Mouse (Mus musculus) hindbrain, embryonic 12.5 days (tissue): ENCODE results near the gene 1700015F17Rik. TPM values are rescaled to one million over a fixed set of nuclear protein-coding genes. Genes with fewer than 3 reads are reported as not detected.

Source experiments
- ATAC-seq: fragments of 200-750 bp; cut with Nextera tagmentation; 2 replicates; pipeline ENCODE4 v1.8.0; 2017; ENCODE audit warnings: moderate TSS enrichment; ENCODE audit not compliant: low FRiP score
- H3K27ac ChIP-seq: fragments of 300-500 bp; sonication (generic); 2 replicates; pipeline ENCODE4 v1.5.1; 2016; ENCODE audit warnings: mild to moderate bottlenecking
- H3K27me3 ChIP-seq: fragments of 300-500 bp; sonication (generic); 2 replicates; pipeline ENCODE4 v1.6.1; 2016; ENCODE audit warnings: mild to moderate bottlenecking
- H3K36me3 ChIP-seq: fragments of 300-500 bp; sonication (generic); 2 replicates; pipeline ENCODE4 v1.6.1; 2016; ENCODE audit warnings: mild to moderate bottlenecking
- H3K4me1 ChIP-seq: fragments of 300-500 bp; sonication (generic); 2 replicates; pipeline ENCODE4 v1.6.1; 2016
- H3K4me2 ChIP-seq: fragments of 300-500 bp; sonication (generic); replicated peaks from 2 replicates; pipeline ENCODE4 v1.6.1; 2016; ENCODE audit warnings: mild to moderate bottlenecking
- H3K4me3 ChIP-seq: fragments of 300-500 bp; sonication (generic); 2 replicates; pipeline ENCODE4 v1.5.1; 2016; ENCODE audit warnings: mild to moderate bottlenecking
- H3K9ac ChIP-seq: fragments of 300-500 bp; sonication (generic); 2 replicates; pipeline ENCODE4 v1.6.1; 2016; ENCODE audit warnings: mild to moderate bottlenecking, moderate library complexity
- H3K9me3 ChIP-seq: fragments of 300-500 bp; sonication (generic); replicated peaks from 2 replicates; pipeline ENCODE4 v1.6.1; 2016; ENCODE audit warnings: mild to moderate bottlenecking
- WGBS: fragments of 180-500 bp; shearing (Covaris S2); methylation state at CpG from one replicate; pipeline ENCODE4 v1.1.7; 2016; 5-methylcytosine and 5-hydroxymethylcytosine counted together
- polyA plus RNA-seq: library from polyadenylated mRNA; unstranded; fragments of >200 nt; fragmentation: Nextera tagmentation; extraction: Ambion mirVana; gene quantifications from 2 replicates; pipeline ENCODE4 v1.2.1, GENCODE M21; 2016

1700015F17Rik gene
- polyA plus RNA-seq = not detected in 2 replicates

DNA sequence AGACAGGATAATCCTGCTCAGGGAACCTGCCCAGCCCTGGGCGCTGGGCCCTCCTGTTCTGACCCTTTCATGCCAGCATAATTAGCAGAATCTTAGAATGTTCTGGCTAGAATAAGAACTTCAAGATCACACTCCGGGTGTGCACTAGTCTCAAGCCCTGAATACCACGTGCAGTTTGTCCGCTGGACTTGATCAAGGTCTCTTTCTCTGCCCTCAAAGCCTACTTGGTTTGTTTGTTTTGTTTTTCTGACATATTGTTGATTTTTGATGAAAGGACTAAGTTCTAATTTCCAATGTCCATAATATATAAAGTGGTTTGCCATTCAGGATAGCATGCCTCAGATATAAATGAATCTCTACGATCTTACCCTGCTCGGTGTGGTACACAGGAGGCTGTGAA lies at the start of gene 1700015F17Rik:
1700015F17Rik (minus strand) TSS at position 101 of the 400 bp plus-strand sequence.
- Histone ChIP-seq H3K9me3 (no peaks in the 10 kb centered on the region), H3K4me3 (no peak within 1 kb of the TSS), H3K4me2 (no peak within 1 kb of the TSS), H3K9ac (no peak within 1 kb of the TSS), H3K27ac (no peak within 1 kb of the TSS), H3K4me1 (no peaks in the 10 kb centered on the region), H3K36me3 (no peaks in the 10 kb centered on the region), H3K27me3 (no peaks in the 10 kb centered on the region)
- no peak for ATAC-seq
- WGBS = 98% methylated on average over 6 of the region's 6 CpGs

GRCm38 (mm10) chr5:5515411-5515810 lies 36.5 kb upstream of the 1700015F17Rik start:
- Histone ChIP-seq H3K27ac (no peak overlapping the region), H3K4me2 (peak overlapping the region; percentile 75), H3K4me1 (peaks cover 5% of the 10 kb centered on the region; the same call in 1 of the 2 replicates), H3K27me3 (no peaks in the 10 kb centered on the region), H3K9me3 (no peaks in the 10 kb centered on the region), H3K9ac (no peak overlapping the region), H3K4me3 (no peak overlapping the region), H3K36me3 (peaks cover 5% of the 10 kb centered on the region; the same call in 1 of the 2 replicates)
- 80% methylated on average over 5 of the region's 5 CpGs for WGBS
- no peak for ATAC-seq

GRCm38 (mm10) chr5:5514196-5515076 lies 35.5 kb upstream of the 1700015F17Rik start, which contains the start of gene Cldn12:
Gene Cldn12, minus strand, starts transcription at chr5:5514958.
- WGBS = under 1% methylated on average over 75 of the region's 79 CpGs
- H3K36me3 ChIP-seq = peaks cover 5% of the 10 kb centered on the region; the same call in 1 of the 2 replicates
- peak; percentile 95 for ATAC-seq
- peak within 1 kb of the TSS; percentile 75 for H3K4me2 ChIP-seq
- H3K4me3 ChIP-seq = peak within 1 kb of the TSS; percentile 78
- no peaks in the 10 kb centered on the region for H3K27me3 ChIP-seq
- peak within 1 kb of the TSS; percentile 91 for H3K27ac ChIP-seq
- peak within 1 kb of the TSS; percentile 82 for H3K9ac ChIP-seq
- H3K9me3 ChIP-seq = no peaks in the 10 kb centered on the region
- peaks cover 5% of the 10 kb centered on the region; the same call in 1 of the 2 replicates for H3K4me1 ChIP-seq

DNA sequence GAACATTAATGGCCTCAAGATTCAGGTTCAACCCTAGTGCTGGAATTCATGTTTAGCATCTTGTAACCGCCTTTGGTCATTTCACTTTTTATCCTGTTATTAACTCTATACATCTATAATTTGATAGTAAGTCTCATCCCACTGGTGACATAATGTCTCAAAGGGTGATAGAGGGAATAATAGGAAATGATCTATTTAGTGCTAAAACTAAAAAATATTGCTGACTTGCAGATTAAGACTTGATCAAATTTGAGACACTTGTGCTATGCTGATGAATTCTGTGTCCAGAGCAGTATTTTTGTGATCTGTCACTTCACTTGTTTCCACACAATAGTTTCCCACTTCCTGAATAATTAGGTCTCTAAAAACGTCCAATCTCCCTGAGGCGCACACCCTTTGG lies 32.5 kb upstream of the 1700015F17Rik start:
- ATAC-seq = no peak
- Histone ChIP-seq H3K9me3 (no peaks in the 10 kb centered on the region), H3K27ac (no peak overlapping the region), H3K36me3 (peaks cover 5% of the 10 kb centered on the region; the same call in 1 of the 2 replicates), H3K4me3 (no peak overlapping the region), H3K4me1 (peaks cover 17% of the 10 kb centered on the region), H3K4me2 (no peak overlapping the region), H3K9ac (no peak overlapping the region), H3K27me3 (no peaks in the 10 kb centered on the region)
- 79% methylated on average over 3 of the region's 3 CpGs for WGBS

GRCm38 (mm10) chr5:5510989-5511388 lies 32.0 kb upstream of the 1700015F17Rik start:
- 56% methylated on average over 5 of the region's 5 CpGs for WGBS
- H3K27ac ChIP-seq = no peak overlapping the region
- H3K9me3 ChIP-seq = no peaks in the 10 kb centered on the region
- no peak overlapping the region for H3K4me3 ChIP-seq
- H3K36me3 ChIP-seq = peaks cover 5% of the 10 kb centered on the region; the same call in 1 of the 2 replicates
- H3K4me2 ChIP-seq = no peak overlapping the region
- peaks cover 17% of the 10 kb centered on the region for H3K4me1 ChIP-seq
- no peak for ATAC-seq
- H3K9ac ChIP-seq = no peak overlapping the region
- H3K27me3 ChIP-seq = no peaks in the 10 kb centered on the region

- 54% methylated on average over 10 of the region's 10 CpGs for WGBS
- H3K9me3 ChIP-seq = no peaks in the 10 kb centered on the region
- H3K36me3 ChIP-seq = peaks cover 5% of the 10 kb centered on the region; the same call in 1 of the 2 replicates
- no peak overlapping the region for H3K9ac ChIP-seq
- no peak overlapping the region for H3K4me2 ChIP-seq
- ATAC-seq = no peak
- peaks cover 17% of the 10 kb centered on the region for H3K4me1 ChIP-seq
- H3K27ac ChIP-seq = no peak overlapping the region
- no peak overlapping the region for H3K4me3 ChIP-seq
- H3K27me3 ChIP-seq = no peaks in the 10 kb centered on the region
Measured at GRCm38 (mm10) chr5:5510304-5510887, 31.5 kb upstream of the 1700015F17Rik start.

- WGBS = 72% methylated on average over 10 of the region's 10 CpGs
- Histone ChIP-seq H3K9me3 (no peaks in the 10 kb centered on the region), H3K27ac (0 out of 2 replicates have a peak overlapping the region, but pooled peaks have one; percentile 0)
Measured at GRCm38 (mm10) chr5:5508231-5508630, 29.3 kb upstream of the 1700015F17Rik start.

DNA sequence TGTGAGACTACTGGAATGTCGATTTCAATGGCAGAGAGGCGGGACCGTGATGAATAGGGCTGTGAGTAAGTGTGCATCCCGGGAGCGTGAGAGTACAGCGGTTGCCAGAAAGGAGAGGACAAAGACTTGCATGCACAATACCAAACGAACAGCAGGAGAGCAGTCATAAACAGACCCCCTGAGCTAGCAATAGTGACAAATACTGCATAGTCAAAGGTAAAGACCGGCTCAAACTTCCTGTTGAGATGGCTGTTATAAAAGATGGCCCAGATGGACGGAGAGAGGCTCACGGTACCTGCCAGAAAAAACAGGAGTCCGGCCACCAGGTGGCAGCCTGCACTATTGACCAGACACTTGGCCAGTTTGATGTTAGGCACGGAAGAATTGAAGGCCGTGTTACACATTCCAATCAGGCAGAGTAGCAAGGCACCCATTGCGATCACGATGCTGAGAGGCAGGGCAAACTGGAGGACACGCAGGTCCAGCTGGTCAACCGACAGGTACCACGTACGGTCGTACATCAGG lies 28.8 kb upstream of the 1700015F17Rik start:
- Histone ChIP-seq H3K4me2 (peak overlapping the region; percentile 39), H3K9me3 (no peaks in the 10 kb centered on the region), H3K4me3 (no peak overlapping the region), H3K4me1 (peaks cover 13% of the 10 kb centered on the region), H3K27me3 (no peaks in the 10 kb centered on the region), H3K27ac (peak overlapping the region; percentile 0; the same call in 1 of the 2 replicates), H3K36me3 (peaks cover 9% of the 10 kb centered on the region), H3K9ac (no peak overlapping the region)
- peak; percentile 77 for ATAC-seq
- WGBS = 36% methylated on average over 20 of the region's 20 CpGs

More at GRCm38 (mm10) chr5:5508231-5508630, 29.3 kb upstream of the 1700015F17Rik start:
- H3K4me1 ChIP-seq = peaks cover 13% of the 10 kb centered on the region
- ATAC-seq = peak; percentile 35
- no peak overlapping the region for H3K9ac ChIP-seq
- H3K4me3 ChIP-seq = no peak overlapping the region
- peaks cover 9% of the 10 kb centered on the region for H3K36me3 ChIP-seq
- no peaks in the 10 kb centered on the region for H3K27me3 ChIP-seq
- H3K4me2 ChIP-seq = peak overlapping the region; percentile 39; the same call in 1 of the 2 replicates

GRCm38 (mm10) chr5:5504456-5504855 lies 25.5 kb upstream of the 1700015F17Rik start:
- Histone ChIP-seq H3K4me2 (no peak overlapping the region), H3K27me3 (no peaks in the 10 kb centered on the region), H3K36me3 (peaks cover 4% of the 10 kb centered on the region; the same call in 1 of the 2 replicates), H3K9ac (no peak overlapping the region), H3K27ac (no peak overlapping the region), H3K4me1 (peaks cover 13% of the 10 kb centered on the region), H3K9me3 (no peaks in the 10 kb centered on the region), H3K4me3 (no peak overlapping the region)
- no peak for ATAC-seq
- 84% methylated on average over 13 of the region's 13 CpGs for WGBS

DNA sequence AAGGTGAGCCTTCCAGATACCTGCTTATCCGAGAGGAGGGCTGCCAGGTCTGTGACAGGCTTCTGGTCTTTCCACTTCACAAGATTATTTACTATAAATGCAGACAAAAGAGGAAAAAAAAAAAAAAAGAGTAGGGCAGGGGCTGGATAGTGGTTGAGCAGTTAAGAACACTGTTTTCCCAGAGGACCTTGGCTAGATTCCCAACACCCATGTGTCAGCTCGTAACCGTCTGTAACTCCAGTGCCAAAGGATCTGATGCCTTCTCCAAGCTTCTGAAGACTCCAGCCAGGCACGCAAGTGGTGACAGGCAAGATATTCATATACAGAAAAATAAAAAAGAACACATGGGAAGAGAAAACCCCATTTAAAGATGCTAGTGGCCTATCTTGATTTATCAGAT lies 24.4 kb upstream of the 1700015F17Rik start:
- Histone ChIP-seq H3K9me3 (no peaks in the 10 kb centered on the region), H3K4me3 (no peak overlapping the region), H3K27ac (no peak overlapping the region), H3K9ac (no peak overlapping the region), H3K36me3 (peaks cover 4% of the 10 kb centered on the region; the same call in 1 of the 2 replicates), H3K4me1 (peaks cover 12% of the 10 kb centered on the region), H3K27me3 (no peaks in the 10 kb centered on the region), H3K4me2 (no peak overlapping the region)
- 96% methylated on average over 4 of the region's 4 CpGs for WGBS
- no peak for ATAC-seq

DNA sequence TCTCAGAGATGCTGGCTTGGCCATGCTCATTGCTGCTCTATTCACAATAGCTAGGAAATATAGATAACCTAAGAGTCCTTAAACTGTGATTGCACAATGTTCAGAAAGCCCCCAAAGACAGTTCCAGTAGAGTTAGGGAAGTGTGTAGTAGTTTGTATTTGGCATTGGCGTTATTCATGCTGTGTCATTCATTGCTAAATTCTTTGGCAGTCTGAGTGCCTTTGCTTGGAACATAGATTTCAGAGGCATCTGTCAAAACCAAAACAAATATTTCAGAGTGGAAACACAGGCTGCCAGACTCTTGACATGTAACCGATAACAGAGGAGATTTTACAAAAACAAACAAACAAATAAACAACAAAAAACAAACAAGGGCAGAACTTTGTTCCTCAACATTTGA lies 22.6 kb upstream of the 1700015F17Rik start:
- H3K4me3 ChIP-seq = no peak overlapping the region
- H3K9ac ChIP-seq = no peak overlapping the region
- no peak overlapping the region for H3K27ac ChIP-seq
- no peaks in the 10 kb centered on the region for H3K27me3 ChIP-seq
- no peak overlapping the region for H3K4me2 ChIP-seq
- 86% methylated on average over 2 of the region's 2 CpGs for WGBS
- no peaks in the 10 kb centered on the region for H3K9me3 ChIP-seq
- no peaks in the 10 kb centered on the region for H3K4me1 ChIP-seq
- ATAC-seq = no peak
- peaks cover 4% of the 10 kb centered on the region; the same call in 1 of the 2 replicates for H3K36me3 ChIP-seq

- Histone ChIP-seq H3K4me2 (no peak overlapping the region), H3K9me3 (no peaks in the 10 kb centered on the region), H3K9ac (no peak overlapping the region), H3K27ac (no peak overlapping the region), H3K4me1 (no peaks in the 10 kb centered on the region), H3K27me3 (no peaks in the 10 kb centered on the region), H3K36me3 (no peaks in the 10 kb centered on the region), H3K4me3 (no peak overlapping the region)
- WGBS = 44% methylated on average over 3 of the region's 3 CpGs
- peak; percentile 36; the same call in 1 of the 2 replicates for ATAC-seq
Measured at GRCm38 (mm10) chr5:5496393-5496792, 17.4 kb upstream of the 1700015F17Rik start.
